Mouse (Mus musculus): ENCODE measurements around the gene Dus1l. TPM values are rescaled to one million over a fixed set of nuclear protein-coding genes. Genes with fewer than 3 reads are reported as not detected.
A peak's percentile ranks its signal among the peaks of the same experiment; 100 is the strongest.
"Not testable (repeated sequence)": the region's sequence is repeated elsewhere in the genome, so short reads cannot be mapped to it uniquely, and the experiment has no call there.

Gene Dus1l
- polyA plus RNA-seq, 1 experiment from 2014 or later = 63.5 TPM

DNA sequence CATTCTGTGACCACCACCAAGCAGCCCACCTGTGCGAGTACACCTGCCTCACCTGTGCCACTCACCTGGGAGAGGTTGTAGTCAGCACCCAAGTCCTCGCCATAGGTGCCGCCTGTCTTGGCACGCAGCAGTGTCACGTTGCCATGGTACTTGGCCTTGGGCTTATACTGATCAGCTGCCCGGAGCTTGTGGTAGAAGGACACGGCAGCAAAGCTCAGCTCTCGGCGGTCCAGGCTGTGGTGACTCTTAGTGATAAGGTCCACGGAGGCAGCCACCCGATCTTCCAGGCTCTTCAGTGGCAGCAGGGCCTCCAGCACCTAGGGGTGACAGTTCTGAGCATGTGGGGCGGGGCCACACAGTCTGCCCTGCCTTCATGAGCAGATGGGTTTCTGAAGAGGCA is 11.8 kb upstream of the Dus1l start:
- no peaks in the 10 kb centered on the region for H3K4me1 ChIP-seq
- no peaks in the 10 kb centered on the region for H3K27me3 ChIP-seq (replicated peaks)
- peaks cover 77% of the 10 kb centered on the region for H3K36me3 ChIP-seq
- no peak for ATAC-seq (ENCODE audit: low FRiP score, low read depth)
- H3K27ac ChIP-seq = no peak overlapping the region
- no peak overlapping the region for H3K9ac ChIP-seq
- no peak overlapping the region for H3K4me3 ChIP-seq
- H3K4me2 ChIP-seq (replicated peaks) = no peak overlapping the region
- 94% methylated on average over 12 of the region's 12 CpGs for WGBS
- no peaks in the 10 kb centered on the region for H3K9me3 ChIP-seq

DNA sequence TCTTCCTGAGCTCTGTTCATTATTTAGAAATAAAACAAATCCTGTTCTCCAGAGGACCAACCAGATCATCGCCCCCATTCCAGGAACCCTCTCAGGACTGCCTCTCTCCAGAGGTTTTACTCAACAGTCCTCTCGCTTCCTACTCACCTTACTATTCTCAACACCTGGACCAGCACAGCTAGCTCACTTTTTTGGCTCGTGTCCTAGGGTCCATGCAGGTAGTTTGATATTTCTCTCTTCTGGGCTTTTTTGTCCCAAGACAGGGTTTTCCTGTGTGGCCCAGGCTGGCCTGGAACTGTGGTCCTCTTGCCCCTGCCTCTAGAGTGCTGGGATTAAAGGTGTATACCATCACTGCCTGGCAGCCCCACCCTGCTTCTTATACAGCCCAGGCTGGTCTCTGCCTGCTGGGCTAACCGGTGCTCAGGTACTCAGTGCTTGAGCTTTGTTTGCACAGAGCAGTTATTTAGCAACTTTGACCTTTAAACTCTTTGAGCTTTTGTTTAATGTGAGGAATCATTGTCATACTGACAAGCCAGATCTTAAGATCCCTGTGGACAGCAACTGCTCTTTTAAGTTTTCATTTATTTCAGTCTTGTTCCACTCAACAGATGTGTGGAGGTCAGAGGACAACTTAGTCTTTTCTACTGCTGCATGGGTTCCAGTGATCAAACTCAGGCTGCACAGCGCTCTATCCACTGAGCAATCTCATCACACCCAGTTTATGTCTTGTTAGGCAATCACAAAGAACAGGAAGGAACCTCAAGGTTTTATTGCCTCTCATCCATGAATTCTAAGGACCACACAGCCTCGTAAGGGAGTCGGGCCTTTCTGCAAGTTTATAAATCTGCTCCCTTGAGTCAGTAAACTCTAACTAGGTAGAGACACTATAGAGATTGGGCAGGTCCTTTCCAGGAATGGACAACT is 9.4 kb upstream of the Dus1l start:
- ATAC-seq (ENCODE audit: low FRiP score, low read depth) = no peak
- 65% methylated on average over 7 of the region's 7 CpGs for WGBS
- Histone ChIP-seq H3K4me2 (replicated peaks) (no peak overlapping the region), H3K36me3 (peaks cover 54% of the 10 kb centered on the region), H3K27ac (no peak overlapping the region), H3K4me1 (no peaks in the 10 kb centered on the region), H3K9me3 (no peaks in the 10 kb centered on the region), H3K9ac (no peak overlapping the region), H3K27me3 (replicated peaks) (no peaks in the 10 kb centered on the region), H3K4me3 (no peak overlapping the region)

DNA sequence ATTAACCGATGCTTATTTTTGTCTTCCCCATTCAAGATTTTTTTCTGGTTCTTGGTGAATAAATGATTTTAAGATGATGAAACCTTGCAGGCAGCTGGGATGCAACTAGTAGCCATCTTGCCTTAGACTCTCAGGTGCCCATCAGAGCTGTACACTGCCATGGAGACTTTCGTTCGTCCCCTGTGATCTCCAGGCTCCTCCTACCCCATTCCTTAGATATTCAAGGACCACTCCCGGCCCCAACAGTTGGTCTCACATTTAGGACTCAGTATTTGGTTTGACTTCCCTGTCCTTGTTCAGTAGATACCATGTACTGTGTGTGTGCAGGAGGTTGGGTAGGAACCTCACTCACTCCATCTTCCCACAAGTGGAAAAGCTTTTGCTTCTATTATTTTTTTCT is 8.6 kb upstream of the Dus1l start:
- 74% methylated on average over 4 of the region's 4 CpGs for WGBS
- H3K4me3 ChIP-seq = no peak overlapping the region
- H3K36me3 ChIP-seq = peaks cover 45% of the 10 kb centered on the region
- H3K4me2 ChIP-seq (replicated peaks) = no peak overlapping the region
- no peaks in the 10 kb centered on the region for H3K9me3 ChIP-seq
- no peak for ATAC-seq (ENCODE audit: low FRiP score, low read depth)
- H3K4me1 ChIP-seq = 0 out of 2 replicates have a peak, but pooled peaks cover 6% of the 10 kb centered on the region
- H3K9ac ChIP-seq = no peak overlapping the region
- H3K27me3 ChIP-seq (replicated peaks) = no peaks in the 10 kb centered on the region
- H3K27ac ChIP-seq = no peak overlapping the region

DNA sequence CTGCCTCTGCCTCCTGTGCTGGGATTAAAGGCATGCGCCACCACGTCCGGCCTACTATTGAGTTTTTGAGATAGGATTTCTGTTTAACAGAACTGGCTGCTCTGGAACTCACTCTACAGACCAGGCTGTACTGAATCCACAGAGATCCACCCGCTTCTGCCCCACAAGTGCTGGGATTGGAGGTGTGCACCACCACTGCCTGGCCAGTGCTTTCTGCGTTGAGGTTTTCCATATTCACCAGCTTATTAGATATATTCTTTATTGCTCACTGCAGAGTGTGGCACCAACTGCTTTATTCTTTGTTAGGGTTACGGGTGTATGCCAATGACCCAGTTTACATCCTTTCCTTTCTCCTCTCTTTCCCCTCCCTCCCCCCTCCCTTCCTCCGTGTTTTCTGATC is 8.1 kb upstream of the Dus1l start:
- ATAC-seq (ENCODE audit: low FRiP score, low read depth) = no peak
- Histone ChIP-seq H3K4me1 (0 out of 2 replicates have a peak, but pooled peaks cover 6% of the 10 kb centered on the region), H3K27ac (no peak overlapping the region), H3K4me2 (replicated peaks) (no peak overlapping the region), H3K9me3 (no peaks in the 10 kb centered on the region), H3K36me3 (peaks cover 40% of the 10 kb centered on the region), H3K4me3 (no peak overlapping the region), H3K27me3 (replicated peaks) (no peaks in the 10 kb centered on the region), H3K9ac (no peak overlapping the region)
- WGBS = 80% methylated on average over 7 of the region's 7 CpGs

DNA sequence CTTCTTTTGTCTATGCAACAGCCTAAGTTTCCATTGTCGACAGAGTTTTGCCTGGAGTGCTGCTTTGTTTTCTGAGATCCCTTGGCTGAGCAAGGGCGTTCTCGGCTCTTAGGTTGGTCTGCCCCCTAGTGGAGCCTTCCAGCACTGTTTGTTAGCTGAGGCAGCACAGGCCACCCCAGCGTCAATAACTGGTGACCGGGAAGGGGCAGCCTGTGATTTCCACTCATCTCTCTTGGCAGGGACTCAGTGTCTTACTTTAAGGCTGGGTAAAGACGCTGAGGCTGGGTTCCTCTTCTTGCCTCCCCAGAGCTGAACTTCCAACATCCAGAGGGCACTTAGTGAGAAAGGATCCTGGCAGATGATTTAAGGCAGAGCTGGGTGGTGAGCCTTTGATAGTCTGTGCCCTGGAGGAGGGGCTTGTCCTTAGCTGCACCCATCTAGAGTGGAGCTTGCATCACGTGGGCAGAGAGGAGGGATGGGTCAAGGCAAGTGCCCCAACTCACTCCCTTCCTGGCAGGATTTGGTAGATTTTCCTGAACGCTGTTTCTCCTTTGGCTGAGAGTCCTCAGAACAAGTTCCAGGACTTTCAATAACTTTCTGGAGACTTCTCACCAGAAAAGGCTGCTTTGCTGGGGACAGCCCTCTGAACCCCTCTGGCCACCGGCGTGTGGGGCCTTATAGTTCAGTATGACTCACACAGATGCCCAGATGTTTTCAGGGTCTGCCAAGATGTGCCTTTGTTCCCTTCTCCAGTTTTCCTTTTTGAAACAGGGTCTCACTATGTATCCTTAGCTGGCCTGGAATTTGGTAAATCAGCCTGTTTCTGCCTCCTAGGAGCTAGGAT is 4.1 kb upstream of the Dus1l start:
- Histone ChIP-seq H3K9ac (0 out of 2 replicates have a peak overlapping the region, but pooled peaks have one; percentile 8), H3K4me1 (peaks cover 12% of the 10 kb centered on the region), H3K9me3 (no peaks in the 10 kb centered on the region), H3K4me3 (peak overlapping the region; percentile 1; the same call in 1 of the 2 replicates), H3K27ac (no peak overlapping the region), H3K36me3 (0 out of 2 replicates have a peak, but pooled peaks cover under 1% of the 10 kb centered on the region), H3K27me3 (replicated peaks) (no peaks in the 10 kb centered on the region), H3K4me2 (replicated peaks) (peak overlapping the region; percentile 37)
- ATAC-seq (ENCODE audit: low FRiP score, low read depth) = peak; percentile 25; the same call in 1 of the 2 replicates
- WGBS = 13% methylated on average over 10 of the region's 10 CpGs

GRCm38 (mm10) chr11:120799316-120799890 is 3.2 kb upstream of the Dus1l start:
- Histone ChIP-seq H3K27ac (no peak overlapping the region), H3K4me3 (no peak overlapping the region), H3K27me3 (replicated peaks) (no peaks in the 10 kb centered on the region), H3K4me2 (replicated peaks) (0 out of 2 replicates have a peak overlapping the region, but pooled peaks have one; percentile 37), H3K9me3 (no peaks in the 10 kb centered on the region), H3K9ac (no peak overlapping the region), H3K36me3 (peaks cover 3% of the 10 kb centered on the region; the same call in 1 of the 2 replicates), H3K4me1 (peaks cover 21% of the 10 kb centered on the region)
- WGBS = 80% methylated on average over 6 of the region's 6 CpGs
- no peak for ATAC-seq (ENCODE audit: low FRiP score, low read depth)

- no peak overlapping the region for H3K4me3 ChIP-seq
- no peaks in the 10 kb centered on the region for H3K27me3 ChIP-seq (replicated peaks)
- peaks cover 13% of the 10 kb centered on the region; the same call in 1 of the 2 replicates for H3K36me3 ChIP-seq
- H3K9ac ChIP-seq = no peak overlapping the region
- H3K4me2 ChIP-seq (replicated peaks) = no peak overlapping the region
- ATAC-seq (ENCODE audit: low FRiP score, low read depth) = no peak
- WGBS = 91% methylated on average over 3 of the region's 3 CpGs
- H3K9me3 ChIP-seq = no peaks in the 10 kb centered on the region
- no peak overlapping the region for H3K27ac ChIP-seq
- peaks cover 21% of the 10 kb centered on the region for H3K4me1 ChIP-seq
Observed at GRCm38 (mm10) chr11:120798244-120798643, 2.0 kb upstream of the Dus1l start.

DNA sequence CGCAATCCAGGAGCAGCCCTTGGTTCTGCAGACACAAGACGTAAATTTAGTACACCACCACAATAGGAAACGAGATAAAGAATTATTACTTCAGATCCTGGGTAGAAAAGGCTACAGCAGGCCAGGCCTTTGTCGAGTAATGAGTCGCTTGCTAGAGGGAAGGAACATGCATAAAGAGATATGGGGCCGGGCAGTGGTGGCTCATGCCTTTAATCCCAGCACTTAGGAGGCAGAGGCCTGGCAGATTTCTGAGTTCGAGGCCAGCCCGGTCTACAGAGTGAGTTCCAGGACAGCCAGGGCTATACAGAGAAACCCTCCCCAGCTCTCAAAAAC is 377 bp upstream of the Dus1l start:
- peaks cover 21% of the 10 kb centered on the region for H3K4me1 ChIP-seq
- no peak overlapping the region; the same call in 1 of the 2 replicates for H3K4me3 ChIP-seq
- 27% methylated on average over 8 of the region's 8 CpGs for WGBS
- no peaks in the 10 kb centered on the region for H3K27me3 ChIP-seq (replicated peaks)
- H3K27ac ChIP-seq = peak overlapping the region; percentile 64; the same call in 1 of the 2 replicates
- peak; percentile 22; the same call in 1 of the 2 replicates for ATAC-seq (ENCODE audit: low FRiP score, low read depth)
- H3K9me3 ChIP-seq = no peaks in the 10 kb centered on the region
- H3K4me2 ChIP-seq (replicated peaks) = peak overlapping the region; percentile 97
- H3K9ac ChIP-seq = peak overlapping the region; percentile 30
- H3K36me3 ChIP-seq = peaks cover 29% of the 10 kb centered on the region

- 88% methylated on average over 9 of the region's 9 CpGs for WGBS
- no peak for ATAC-seq (ENCODE audit: low FRiP score, low read depth)
- Histone ChIP-seq H3K27ac (no peak overlapping the region), H3K4me1 (peaks cover 15% of the 10 kb centered on the region), H3K4me2 (replicated peaks) (no peak overlapping the region), H3K9ac (no peak overlapping the region), H3K4me3 (no peak overlapping the region), H3K27me3 (replicated peaks) (no peaks in the 10 kb centered on the region), H3K9me3 (no peaks in the 10 kb centered on the region), H3K36me3 (peaks cover 66% of the 10 kb centered on the region)
Observed at GRCm38 (mm10) chr11:120792652-120793051, 3.6 kb downstream of the Dus1l start.

DNA sequence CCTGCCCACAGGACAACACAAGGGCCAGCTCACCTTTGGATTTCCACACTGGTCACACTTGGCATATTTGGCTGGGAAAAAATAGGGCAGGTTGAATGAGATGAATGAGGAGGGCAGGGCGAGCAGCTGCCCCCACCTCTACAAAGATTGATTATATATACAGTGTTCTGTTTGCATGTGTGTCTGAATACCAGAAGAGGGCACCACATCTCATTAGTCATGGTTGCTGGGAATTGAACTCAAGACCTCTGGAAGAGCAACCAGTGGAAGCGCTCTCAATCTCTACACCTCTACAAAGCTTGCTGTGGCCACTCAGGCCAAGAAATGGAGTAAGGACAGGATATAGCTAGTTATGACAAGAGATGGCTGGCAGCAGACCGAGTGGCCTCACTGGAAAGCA is 6.4 kb downstream of the Dus1l start:
- Histone ChIP-seq H3K36me3 (peaks cover 89% of the 10 kb centered on the region), H3K9ac (no peak overlapping the region), H3K4me2 (replicated peaks) (no peak overlapping the region), H3K4me3 (no peak overlapping the region), H3K4me1 (peaks cover 12% of the 10 kb centered on the region), H3K27ac (no peak overlapping the region), H3K9me3 (no peaks in the 10 kb centered on the region), H3K27me3 (replicated peaks) (no peaks in the 10 kb centered on the region)
- ATAC-seq (ENCODE audit: low FRiP score, low read depth) = no peak
- WGBS = 82% methylated on average over 3 of the region's 3 CpGs

GRCm38 (mm10) chr11:120789355-120789754 is 6.8 kb downstream of the Dus1l start:
- Histone ChIP-seq H3K4me3 (no peak overlapping the region), H3K36me3 (peaks cover 85% of the 10 kb centered on the region), H3K9ac (no peak overlapping the region), H3K4me2 (replicated peaks) (no peak overlapping the region), H3K9me3 (no peaks in the 10 kb centered on the region), H3K27ac (no peak overlapping the region), H3K4me1 (peaks cover 10% of the 10 kb centered on the region), H3K27me3 (replicated peaks) (no peaks in the 10 kb centered on the region)
- no peak for ATAC-seq (ENCODE audit: low FRiP score, low read depth)
- WGBS = 91% methylated on average over 4 of the region's 4 CpGs

DNA sequence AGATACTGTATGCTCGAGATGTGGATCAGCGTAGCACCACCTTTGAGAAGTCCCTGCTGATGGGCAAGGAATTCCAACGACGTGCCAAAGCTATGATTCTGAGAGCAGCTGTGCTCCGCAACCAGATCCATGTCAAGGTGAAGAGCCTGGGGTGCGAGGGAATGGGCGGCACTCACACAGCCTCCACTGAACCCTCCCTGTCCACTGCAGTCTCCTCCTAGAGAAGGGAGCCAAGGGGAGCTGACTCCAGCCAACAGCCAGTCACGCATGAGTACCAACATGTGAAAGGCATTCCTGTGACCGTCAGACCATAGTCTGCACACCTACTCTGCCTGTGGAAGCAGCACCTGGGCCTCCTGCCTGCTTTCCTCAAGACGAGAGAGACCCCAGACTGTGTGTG is 7.7 kb downstream of the Dus1l start:
- H3K4me1 ChIP-seq = peaks cover 11% of the 10 kb centered on the region
- H3K9me3 ChIP-seq; H3K4me3 ChIP-seq; ATAC-seq (ENCODE audit: low FRiP score, low read depth); H3K4me2 ChIP-seq (replicated peaks); H3K9ac ChIP-seq; H3K27ac ChIP-seq; H3K27me3 ChIP-seq (replicated peaks): not testable (repeated sequence)
- 94% methylated on average over 10 of the region's 10 CpGs for WGBS
- peaks cover 78% of the 10 kb centered on the region for H3K36me3 ChIP-seq

Measured in neural tube, embryonic 12.5 days (tissue).